Mouse (Mus musculus): ENCODE measurements around the gene Tmem174.

Gene Tmem174

DNA sequence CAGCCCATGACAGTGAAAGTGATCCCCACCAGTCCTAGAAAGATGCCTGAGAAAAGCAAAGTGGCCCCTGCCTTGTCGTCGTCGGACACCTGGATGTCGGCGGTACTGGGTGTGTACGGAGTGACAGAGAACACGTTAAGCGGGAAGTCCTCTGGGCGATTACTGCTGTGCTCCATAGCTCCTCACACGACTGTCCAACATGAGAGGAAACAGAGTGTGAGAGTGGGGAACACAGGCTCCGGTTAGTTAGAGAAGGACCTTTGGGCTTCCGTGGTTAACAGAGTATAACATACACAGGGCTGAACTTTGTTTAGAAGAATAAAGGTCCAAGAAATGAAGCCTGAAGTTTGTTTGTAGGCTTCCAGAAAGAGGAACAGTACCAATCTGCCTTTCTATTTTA, at the start of gene Tmem174:
TSS of gene Tmem174 (minus strand) at position 266 of the 400 bp plus-strand sequence.
- no peak for DNase-seq (ENCODE audit: low spot score in 2 of 2)

GRCm38 (mm10) chr13:98684144-98684900, 47.1 kb upstream of the Tmem174 start:
- no peak for DNase-seq (ENCODE audit: low spot score in 2 of 2)

- DNase-seq (ENCODE audit: low spot score in 2 of 2), result no peak
Observed at GRCm38 (mm10) chr13:98683412-98683811, 46.2 kb upstream of the Tmem174 start.

GRCm38 (mm10) chr13:98680470-98681060, 43.4 kb upstream of the Tmem174 start:
- no peak for DNase-seq (ENCODE audit: low spot score in 2 of 2)

DNA sequence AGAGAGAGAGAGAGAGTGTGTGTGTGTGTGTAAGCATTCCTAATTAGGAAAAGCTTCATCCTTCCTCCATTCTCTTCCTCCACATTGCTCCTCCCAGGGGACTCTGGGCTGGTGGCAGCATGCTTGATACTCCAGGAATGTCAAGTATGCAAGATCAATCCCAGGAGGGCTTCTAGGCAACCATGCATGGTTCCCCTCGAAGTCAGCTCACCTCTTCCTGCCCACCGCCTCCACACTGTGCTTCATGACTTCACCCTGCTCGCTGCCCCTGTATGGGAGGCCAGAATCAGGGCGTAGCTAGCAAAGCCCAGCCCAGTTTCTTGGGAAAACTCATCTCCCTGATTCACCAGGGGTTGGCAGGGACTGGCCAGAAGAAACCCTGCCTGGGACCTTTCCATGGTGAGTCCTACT, 42.4 kb upstream of the Tmem174 start:
- no peak for DNase-seq (ENCODE audit: low spot score in 2 of 2)

GRCm38 (mm10) chr13:98679230-98679629, 42.0 kb upstream of the Tmem174 start:
- DNase-seq (ENCODE audit: low spot score in 2 of 2), result no peak

DNA sequence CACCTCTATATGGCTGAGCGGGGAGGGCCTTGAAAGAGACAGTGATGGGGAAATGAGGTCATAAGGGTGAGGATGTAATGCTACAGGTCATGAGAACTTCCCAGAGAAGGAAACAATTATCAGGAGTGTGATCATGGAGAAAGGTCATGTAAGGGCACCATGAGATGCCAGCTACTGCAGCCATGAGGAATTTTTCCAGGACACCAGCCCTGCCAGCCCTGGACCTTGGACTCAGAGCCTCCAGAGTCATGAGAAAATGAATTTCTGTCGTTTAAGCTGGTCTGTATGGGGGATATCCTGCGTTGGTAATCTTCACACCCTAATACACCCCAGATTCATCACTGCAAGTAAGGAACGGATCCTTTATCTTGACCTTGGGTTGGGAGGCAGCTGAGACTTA, 36.7 kb upstream of the Tmem174 start:
- no peak for DNase-seq (ENCODE audit: low spot score in 2 of 2)

DNA sequence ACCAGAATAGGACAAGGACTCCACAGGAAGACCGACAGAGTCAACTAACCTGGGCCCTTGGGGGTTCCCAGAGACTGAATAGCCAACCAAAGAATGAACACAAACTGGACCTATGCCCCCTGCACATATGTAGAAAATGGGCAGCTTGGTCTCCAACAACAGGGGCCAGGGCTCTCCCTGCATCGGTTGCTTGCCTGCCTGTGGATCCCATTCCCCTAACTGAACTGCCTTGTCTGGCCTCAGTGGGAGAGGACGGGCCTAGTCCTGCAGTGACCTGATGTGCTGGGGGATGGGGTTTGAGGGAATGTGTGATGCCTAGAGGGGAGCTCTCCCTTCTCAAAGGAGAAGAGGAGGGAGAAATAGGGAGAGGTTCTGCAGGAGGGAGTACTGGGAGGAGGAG, 32.1 kb upstream of the Tmem174 start:
- DNase-seq (ENCODE audit: low spot score in 2 of 2), result no peak

- no peak for DNase-seq (ENCODE audit: low spot score in 2 of 2)
Observed at GRCm38 (mm10) chr13:98667316-98667715, 30.1 kb upstream of the Tmem174 start.

GRCm38 (mm10) chr13:98665240-98665639, 28.0 kb upstream of the Tmem174 start:
- no peak for DNase-seq (ENCODE audit: low spot score in 2 of 2)

DNA sequence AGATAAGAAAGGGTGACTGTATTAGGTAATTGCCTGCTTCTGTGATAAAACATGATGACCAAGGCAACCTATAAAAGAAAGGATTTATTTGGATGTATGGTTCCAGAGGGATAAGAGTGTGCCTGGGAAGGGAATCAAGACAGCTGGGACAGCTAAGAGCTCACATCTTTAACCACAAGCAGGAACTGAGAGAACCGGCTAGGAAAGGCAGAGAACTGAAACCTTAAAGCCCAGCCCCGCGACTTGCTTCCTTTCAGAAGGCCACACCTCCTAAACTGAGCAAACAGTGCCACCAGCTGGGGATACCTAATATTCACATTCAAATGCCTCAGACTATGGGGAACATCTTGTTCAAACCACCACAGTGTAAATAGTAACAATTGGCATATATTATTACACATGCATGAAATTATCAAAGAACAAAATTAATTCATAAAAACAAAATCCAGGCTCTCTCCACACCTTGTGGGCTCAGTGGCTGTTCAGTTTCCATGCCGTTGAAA, 25.0 kb upstream of the Tmem174 start:
- DNase-seq (ENCODE audit: low spot score in 2 of 2), result no peak

DNA sequence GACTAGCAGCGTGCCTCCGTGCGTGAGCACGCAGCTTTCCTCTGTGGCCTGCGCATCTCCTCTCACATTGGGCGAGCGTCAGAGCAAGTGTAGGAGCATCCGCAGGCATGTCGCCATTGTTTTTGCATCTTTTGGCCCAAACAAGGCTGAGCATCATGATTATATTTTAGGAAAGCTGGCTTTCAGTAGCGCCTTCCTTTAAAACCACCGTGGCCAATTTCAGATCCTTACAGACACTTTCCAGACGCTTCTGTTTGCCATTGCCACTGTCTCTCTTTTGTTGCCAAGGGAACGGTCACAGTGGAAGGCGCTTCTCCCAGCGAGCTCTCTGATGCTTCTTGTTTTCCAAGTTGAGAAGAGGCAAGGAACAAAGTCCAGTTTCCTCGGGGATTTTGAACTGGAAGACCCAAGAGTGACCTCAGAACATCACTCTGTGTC, 18.8 kb upstream of the Tmem174 start:
- no peak for DNase-seq (ENCODE audit: low spot score in 2 of 2)

GRCm38 (mm10) chr13:98655346-98655745, 18.1 kb upstream of the Tmem174 start:
- no peak for DNase-seq (ENCODE audit: low spot score in 2 of 2)

DNA sequence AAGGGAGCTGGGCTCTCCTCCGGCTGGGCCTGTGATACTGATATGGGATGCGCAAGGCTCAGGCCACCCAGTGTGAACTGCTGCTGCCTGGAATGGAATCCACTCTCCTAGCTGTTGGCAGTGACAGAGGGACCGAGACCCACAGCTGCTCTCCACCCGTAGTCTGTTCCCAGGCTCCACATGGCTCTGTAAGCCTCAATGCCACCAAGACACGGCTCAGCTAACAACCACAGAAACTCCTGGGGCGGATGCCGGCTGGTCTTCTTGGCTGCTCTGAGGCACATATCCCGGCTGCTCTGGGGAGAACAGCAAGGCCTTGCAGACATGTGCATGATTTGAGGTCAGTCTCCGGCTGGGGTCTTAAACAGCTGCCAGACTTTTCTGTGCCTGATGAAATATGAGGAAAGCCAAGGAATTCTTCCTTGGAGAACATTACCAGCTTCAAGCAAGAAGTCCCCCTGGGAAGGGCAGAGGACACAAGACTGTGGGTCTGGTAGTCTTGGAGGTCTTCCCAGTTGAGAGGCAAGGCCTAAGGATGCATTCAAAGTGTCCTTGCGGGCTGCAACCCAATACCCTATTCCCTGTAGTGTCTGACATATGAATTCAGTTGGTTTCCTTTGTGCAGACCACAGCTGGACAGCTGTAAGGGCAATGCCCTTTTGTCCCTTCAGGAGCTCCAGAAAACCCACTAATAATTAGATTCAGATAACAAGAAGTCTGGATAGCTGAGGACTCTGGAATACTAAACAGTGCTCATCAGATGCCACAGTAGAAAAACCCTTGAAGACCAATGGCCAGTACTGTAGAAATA, 17.1 kb upstream of the Tmem174 start:
- DNase-seq (ENCODE audit: low spot score in 2 of 2), result no peak

DNA sequence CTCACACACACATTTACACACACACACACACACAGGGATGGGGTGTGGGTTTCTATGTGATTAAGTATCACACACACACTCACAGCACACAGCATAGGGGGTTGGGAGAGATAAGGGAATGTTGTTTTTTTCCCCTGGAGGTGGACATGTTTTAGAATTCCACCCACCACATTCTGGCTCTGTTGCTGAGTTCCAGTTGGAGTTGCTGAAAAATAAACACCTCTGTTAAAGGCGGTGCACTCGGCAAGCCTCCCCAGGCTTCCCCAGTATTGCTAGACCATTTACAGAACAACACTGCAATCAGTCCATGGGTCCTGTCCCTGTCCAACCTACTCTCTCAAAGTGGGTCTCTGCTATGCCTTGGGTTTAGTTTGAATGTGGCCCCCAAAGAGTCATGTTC, 15.0 kb upstream of the Tmem174 start:
- DNase-seq (ENCODE audit: low spot score in 2 of 2), result no peak

- DNase-seq (ENCODE audit: low spot score in 2 of 2), result no peak
Observed at GRCm38 (mm10) chr13:98651228-98651977, 14.2 kb upstream of the Tmem174 start.

DNA sequence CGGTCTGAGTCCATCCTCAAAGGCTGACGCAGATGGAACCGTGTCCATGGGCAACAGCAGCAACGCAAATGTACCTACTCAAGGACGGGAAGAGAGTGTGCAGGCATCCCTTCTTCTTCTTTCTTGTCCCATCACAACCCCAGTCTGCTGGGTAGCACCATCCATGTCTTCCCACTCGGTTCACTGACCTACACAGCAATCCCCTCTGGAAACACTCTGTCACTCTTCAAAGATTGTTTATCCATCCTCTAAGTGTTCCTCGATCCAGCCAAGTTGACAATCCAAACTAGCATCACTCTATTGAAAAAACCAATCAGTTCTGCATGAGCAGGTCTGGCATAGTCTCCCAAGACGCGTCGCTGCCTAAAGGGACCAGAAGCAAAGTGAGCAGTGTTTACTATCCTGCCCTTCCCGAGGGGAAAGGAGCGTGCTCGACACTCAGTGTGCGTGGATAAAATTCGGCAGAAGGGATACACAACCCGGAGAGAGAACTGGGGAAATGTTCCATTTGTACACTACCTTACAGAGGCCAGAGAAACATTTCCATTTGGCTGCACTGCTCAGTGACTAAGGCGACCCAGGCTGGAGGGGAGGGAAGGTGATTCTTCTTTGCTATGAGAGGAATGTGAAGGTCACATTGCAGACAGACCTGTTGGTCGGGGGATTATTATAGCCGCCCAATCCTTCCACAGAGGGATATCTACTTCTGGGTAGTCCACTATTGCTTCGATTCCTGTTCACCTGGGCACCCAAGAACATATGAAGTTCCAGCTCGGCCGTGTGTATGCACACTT, 10.8 kb upstream of the Tmem174 start:
- DNase-seq (ENCODE audit: low spot score in 2 of 2), result no peak

GRCm38 (mm10) chr13:98638507-98639166, 1.4 kb upstream of the Tmem174 start:
- no peak for DNase-seq (ENCODE audit: low spot score in 2 of 2)

GRCm38 (mm10) chr13:98636571-98636970, 639 bp downstream of the Tmem174 start:
- DNase-seq (ENCODE audit: low spot score in 2 of 2), result no peak
